Mouse (Mus musculus) inflammation-experienced regulatory T-cells, adult 6 months (primary cell): ENCODE results near the gene Dkk3. TPM values are rescaled to one million over a fixed set of nuclear protein-coding genes. Genes with fewer than 3 reads are reported as not detected.

Source experiments
- ATAC-seq: one replicate; pipeline ENCODE4 v1.8.0; 2017
- polyA plus RNA-seq, 3 experiments: library from polyadenylated mRNA; unstranded; fragments of 100-300 nt; shearing (Covaris generic); gene quantifications; one replicate each; pipeline ENCODE4 v1.2.1; 2017

Gene Dkk3
- polyA plus RNA-seq = 1 to 10 TPM in 1 of 3 experiments, under 1 TPM in 2; 0.10 to 2.1 (median 0.66) TPM

DNA sequence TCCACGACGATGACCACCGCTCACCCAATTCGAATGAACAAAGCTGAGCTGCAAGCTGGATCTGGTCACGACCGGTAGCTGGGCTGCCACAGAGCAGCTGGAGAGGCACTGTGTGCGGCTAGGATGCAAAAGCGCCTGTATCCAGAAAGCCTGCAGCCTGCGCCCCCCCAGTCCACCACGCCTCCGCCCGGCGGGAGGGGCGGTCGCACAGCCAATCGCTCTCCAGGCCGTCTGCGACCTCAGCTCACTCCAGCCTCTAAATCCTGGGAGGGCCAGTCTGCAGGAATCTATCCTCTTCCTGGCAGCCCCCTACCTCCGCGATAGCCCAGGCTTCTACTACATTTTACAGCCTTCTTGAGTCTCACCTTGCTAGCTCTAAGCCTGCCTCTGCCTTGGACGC, at the start of gene Dkk3:
TSS of gene Dkk3 (minus strand) at position 116 of the 400 bp plus-strand sequence.
- ATAC-seq = no peak

DNA sequence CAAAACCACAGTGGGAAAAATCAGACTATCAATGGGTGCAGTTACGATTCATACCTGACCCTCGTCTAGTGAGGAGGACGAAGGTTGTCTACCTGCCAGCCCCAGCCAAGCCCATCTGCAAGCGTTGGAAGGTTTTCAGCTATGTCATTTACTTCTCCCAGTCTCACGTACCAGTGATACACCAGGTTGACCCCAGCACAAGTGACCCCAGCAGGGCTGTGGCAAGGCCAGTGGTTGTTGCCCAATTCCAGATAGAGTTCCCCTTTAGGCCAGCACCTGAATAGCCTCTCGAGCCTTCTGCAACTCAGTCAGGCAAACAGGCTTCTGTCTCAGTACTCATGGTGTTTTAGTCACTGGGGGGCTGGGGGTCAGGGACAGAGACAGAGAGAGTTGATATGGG, 48.9 kb upstream of the Dkk3 start:
- no peak for ATAC-seq

DNA sequence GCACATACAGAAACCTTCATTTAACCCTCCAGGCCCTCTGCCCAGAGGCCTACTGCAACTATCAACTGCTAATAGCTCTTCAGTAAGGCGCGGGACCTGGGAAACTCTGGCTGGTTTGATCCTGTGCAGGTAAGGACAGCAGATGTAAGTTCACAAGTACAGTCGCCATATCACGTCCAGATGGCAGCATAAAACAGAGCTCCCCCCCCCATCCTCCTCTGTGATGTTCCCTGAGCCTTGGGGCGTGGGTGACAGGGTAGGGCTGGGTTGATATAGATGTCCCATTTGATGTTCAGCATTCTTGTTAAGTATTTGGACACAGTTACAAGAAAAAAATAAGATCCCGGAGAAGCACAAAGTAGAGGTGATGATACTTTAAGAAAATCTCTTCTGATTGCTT, 46.7 kb upstream of the Dkk3 start:
- no peak for ATAC-seq

DNA sequence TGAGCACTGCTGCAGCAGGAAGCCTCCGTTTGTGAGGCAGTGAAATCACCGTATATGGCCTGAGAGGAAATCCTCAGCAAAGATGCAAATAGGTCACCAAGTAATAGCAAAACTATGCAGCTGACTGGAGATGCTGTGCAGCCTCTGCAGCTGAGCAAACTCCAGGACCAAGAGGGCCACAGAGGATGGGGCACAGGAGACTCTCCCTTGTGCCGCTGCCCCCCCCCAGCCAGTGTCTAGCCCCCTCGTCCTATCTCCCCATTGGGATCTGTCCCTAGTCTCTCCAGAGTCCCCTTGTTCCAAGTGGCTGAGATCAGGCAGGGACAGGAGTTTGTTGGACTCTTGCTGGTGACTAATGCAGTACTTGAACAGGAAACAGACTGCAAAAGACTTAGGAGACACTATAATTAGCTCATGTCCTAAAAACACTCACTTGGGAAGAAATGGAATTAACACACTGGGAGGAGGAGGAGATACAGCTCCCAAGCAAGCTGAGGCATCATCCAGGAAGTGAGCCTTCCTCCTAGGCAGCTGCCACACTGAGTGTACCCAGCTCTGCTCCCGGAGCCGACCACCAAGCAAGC, 45.6 kb upstream of the Dkk3 start:
- ATAC-seq = peak; percentile 77

DNA sequence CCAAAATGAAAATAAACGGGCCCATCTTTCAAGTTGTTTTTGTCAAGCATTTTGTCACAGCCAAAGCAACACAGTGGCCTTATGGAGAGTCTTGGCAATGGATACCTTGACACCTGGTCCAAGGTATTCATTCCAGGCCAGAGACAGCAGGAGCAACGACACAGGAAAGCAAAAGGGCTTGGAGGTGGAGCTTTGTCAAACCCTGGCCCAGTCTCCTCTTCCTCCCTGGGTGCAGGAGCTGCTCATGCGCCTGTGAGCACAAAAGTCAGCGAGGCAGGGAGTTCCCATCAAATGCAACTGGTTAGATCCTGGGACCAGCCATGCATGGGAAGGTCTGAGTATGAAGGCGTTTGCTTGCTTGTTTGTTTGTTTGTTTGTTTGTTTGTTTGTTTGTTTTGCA, 45.1 kb upstream of the Dkk3 start:
- ATAC-seq = no peak

DNA sequence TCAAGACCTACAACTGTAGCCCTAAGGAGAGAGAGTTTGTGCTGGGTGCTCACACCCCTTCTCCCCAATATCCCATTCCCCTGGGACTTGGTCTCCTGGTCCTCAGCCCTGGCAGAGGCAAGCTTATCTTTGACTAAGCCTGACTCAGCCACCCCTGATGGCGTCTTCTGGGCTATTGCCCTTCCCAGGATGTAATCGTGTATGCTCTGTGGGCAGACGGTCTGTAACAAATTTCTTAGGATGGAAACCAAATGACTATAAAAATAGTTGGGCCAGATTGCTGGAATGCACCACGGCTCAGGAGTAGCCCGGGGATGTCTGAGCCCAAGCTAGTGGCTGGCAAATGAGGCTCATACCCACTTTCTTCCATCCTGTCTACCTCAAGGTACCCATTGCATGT, 44.0 kb upstream of the Dkk3 start:
- ATAC-seq = no peak

DNA sequence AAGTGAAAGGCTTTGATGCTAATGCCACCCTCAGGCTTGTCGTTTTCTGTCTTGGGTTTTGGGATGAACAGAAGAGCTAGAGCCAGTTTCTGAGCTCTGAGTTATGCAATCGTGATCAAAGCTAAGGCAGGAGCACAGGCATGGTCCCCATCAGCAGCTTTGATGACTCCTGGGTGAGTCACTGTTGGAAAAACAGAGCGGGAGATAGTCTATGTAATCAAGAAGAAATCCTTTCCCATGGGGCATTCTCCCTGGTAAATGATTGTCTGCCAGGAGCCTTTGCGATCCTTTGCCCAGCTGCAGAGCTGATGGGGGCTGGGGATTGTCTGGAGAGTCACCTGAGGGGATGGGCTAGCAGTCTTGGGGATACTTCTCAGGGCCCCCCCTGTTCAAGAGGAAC, 43.3 kb upstream of the Dkk3 start:
- ATAC-seq = no peak

DNA sequence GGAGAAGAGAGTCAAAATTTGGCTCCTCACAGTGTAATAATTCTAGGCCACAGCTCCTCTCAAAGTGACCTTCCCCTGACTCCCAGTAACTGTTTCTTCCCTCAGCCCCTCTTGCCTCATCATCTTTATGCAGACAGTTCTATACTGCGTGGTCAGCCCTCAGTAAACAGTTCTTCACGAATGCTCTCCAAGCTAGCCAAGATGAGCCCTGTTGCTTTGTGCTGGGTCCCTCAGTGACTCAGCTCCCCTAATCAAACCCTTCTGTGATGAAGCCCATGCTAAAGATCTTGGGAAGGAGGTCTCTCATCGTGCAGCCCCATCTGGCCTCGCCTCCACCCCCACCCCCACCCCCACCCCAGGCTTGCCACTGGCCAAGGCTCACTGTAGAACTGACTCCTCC, 41.9 kb upstream of the Dkk3 start:
- ATAC-seq = no peak

DNA sequence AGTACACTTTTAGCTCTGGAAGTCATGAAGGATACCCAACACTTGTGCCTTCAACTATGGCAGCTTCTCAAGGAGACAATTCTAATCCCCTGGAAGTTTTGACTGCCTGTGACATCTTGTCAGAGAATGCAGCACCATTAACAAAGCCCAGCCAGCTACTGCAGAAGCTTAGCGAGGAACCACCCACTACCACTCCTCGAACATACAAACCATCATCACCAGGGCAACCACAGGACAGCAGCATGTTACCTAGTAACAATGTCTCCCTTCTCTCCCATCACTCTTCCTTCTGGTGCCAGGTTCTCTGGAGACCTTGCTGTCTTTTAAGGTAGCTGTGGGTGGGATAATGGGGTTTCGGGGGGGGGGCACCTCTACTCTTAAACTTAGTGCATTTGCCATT, 40.5 kb upstream of the Dkk3 start:
- ATAC-seq = no peak

DNA sequence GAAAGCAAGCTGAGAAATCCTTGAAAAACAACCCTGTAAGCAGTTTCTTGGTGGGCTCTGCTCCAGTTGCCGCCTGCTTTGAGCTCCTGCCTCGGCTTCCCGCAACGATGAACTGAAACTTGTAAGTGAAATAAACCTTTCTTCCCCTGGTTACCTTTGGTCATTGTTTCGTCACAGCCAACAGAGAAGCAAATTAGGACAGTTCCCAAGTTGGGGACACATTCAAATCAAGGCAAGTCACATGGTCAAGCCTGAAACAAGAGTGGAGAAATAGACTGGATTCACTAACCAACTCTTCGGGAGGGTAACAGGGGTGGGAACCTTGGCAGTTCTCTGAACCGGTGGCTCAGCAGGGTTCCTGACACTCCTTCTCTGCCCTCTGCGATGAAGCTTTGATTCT, 38.6 kb upstream of the Dkk3 start:
- ATAC-seq = no peak

DNA sequence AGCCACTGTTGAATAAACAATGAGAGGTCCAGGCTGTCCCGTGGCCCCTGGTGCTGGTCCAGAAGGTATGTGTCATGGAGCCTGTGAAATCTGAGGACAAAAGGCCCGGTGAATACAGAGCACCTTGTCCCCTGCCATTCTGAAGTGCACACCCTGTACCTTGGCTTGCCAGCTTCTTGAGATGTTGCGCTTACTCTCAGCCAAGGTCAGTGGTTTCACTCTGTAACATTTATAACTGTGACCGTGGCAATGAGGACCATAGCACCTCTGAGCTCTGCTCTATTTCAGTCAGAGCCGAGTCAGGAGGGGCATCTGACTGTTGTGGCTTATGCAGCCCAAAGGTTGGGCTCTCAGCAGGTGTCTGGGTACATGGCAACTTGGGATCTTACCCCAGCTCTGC, 35.4 kb upstream of the Dkk3 start:
- ATAC-seq = no peak

DNA sequence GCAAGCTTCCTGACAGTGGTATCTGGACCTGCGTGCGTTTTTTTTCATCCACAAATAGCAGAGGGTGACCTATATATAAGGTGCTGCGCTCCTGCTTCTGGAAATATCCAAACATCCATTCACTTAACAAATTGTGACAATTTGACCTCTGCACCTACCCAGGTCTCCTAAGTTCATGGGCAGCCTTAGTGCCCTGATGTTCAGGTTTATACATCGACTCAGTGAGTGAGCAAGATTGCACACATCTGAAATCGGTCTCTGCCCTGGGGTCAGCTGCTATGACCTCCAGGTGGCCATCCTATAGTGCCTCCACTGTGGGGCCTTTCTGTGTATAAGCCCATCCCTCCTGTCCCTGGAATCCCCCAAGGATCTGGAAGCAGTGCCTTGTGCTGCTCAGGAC, 33.9 kb upstream of the Dkk3 start:
- ATAC-seq = no peak

DNA sequence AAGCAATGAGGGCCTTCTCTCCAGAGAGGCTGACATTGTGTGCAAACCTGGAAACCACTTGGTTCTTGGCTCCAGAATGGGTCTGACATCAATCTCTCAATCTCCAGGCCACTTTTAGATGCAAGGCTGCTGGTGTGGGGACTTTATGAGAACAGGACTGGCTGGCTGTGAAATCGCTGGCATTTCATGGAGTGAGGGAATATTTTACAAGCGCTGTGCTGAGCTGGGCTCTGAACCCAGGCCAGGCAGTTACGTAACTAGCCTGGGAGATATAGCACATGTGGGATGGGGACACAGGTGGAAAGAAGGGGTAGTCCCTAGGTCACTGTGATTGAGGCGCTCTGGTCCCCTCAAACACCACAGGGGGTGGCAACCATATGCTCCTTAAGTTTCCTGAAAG, 33.4 kb upstream of the Dkk3 start:
- no peak for ATAC-seq

DNA sequence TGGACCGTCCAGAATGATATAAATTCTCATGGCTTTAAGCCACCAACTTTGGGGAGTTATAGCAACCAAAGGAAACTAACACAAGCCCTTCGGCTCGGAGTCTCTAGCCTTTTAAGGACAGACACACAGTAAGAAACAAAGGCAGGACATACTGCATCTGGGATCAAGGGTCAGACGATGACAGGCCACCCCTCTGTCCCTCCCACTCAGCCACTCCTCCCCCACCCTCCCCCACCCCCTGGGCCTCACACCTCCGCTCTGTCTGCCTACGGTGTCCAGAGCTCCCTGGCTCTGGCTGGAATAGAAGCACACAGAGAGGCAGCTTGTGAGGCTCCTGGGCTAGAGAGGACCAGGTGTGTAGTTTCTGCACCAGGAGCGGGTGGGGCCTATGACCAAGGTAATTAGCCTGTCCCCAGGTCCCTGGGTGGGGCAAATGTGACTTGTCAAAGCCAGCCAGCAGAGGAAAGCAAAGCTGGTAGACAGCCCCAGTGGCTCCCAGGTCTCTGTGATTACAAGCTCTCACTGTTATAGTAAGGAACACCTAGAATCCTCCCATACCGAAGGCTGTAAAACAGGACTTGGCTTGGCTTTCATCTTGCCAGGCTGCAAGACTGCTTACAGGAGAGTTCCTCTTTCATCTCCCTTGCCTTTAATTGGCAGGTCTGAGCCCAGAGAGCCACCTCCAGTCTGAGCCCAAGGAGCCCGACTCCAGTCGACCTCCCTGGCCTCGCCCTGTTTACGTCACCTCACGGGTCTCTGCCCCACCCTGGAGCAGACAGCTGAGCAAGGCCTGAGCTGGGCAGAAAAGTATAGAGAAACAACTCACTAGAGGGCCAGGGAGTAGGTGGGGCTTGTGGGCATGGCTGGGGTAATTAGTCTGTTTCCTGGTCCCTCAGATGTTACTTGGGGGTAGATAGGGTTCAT, 28.9 kb upstream of the Dkk3 start:
- ATAC-seq = no peak

DNA sequence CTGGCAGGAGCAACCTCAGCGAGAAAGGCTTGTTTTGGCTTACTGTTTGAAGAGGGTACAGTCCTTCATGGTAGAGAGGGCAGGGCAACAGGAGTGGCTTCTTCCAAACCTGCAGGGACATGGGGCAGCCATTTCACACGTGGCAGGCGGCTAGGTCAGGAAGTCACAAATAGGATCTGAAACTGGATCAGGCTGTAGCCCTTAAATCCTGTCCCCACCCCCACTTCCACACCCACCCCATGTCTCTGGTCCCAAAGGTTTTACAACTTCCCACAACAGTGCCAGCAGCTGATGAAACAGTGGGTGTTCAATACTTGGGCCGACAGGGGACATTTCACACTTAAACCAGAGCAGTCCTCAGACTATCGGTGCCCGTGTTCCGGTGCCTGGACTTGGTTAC, 28.0 kb upstream of the Dkk3 start:
- no peak for ATAC-seq

DNA sequence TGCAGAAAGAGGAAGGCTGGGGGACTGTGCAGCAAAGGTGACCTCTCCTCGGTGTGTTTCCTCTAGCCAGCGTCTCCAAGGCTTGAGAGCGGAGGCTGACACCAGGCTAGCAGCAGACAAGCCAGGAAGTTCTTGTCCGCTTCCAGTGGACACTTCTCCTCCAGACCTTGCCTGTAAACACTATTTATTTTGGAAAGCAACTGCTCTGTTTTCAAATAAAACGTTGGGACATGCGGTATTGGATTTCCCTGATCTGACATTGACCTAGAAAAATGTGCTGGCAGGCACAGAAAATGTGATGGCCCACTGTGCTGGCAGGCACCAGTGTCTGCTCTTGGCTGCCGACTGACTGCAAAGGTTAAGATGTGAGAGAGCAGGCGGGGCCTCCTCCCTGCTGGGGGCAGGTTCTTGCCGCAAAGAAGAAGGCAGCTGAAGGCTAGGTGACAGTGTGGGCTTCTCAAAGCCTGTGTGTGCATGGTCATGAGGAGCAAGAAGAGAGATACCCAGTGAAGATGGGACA, 26.4 kb upstream of the Dkk3 start:
- ATAC-seq = no peak

DNA sequence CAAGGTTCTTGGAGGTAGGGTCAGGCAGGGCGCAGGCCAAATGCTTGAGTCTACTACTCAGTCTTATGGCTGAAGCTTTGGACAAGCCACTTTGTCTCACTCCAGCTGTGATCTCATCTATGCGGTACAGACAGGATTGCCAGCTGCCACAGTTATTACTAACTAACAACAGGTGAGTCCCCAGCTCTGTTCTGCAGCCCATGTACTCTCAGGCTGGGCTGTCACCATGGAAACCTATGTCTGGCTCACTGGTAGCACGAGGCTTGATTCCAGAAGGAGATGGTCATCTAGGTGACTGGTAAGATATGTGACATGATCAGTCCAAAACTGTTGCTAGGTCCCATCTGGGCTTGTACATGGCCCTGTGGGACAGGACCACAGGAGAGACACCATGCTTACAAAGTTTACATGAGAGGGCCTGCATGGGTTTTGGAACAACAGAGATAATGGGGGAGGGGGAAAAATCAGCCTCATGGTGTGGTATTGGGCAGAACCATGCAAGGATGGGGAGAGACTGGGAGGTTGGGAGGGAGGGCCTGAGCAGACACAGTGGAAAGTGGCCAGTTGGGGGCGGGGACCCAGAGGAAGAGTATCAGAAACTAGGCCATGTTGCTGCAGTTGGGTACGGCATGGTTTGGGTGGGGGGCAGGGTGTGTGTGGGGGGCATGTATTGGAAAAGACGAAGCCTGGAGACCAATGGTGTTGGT, 25.8 kb upstream of the Dkk3 start:
- no peak for ATAC-seq

DNA sequence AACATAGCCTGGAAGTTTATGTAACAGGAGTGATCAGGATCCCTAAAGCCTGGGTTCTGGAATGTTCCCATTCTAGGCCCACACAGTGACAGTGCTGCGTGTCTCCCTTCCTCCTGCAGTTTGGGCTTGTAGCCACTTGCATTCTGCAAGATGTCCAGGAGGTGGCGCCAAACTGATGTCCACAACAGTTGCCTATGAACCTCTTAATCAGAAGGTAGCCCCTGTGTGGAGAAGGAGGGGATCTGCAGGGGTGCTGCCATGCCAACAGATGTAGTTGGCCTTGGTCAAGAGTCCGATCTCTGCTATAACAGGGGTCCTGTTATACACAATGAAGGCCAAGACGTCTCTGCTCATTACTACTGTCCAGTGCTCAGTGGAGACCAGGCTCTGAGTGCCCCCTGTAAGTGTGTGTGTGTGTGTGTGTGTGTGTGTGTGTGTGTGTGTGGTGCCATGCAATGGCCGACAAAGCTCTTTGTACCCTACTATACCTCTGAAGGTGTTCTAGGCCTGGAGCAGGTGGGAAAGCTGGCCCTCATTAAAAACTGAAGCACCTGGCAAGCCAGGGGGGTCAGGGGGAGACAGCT, 24.5 kb upstream of the Dkk3 start:
- ATAC-seq = peak; percentile 59

DNA sequence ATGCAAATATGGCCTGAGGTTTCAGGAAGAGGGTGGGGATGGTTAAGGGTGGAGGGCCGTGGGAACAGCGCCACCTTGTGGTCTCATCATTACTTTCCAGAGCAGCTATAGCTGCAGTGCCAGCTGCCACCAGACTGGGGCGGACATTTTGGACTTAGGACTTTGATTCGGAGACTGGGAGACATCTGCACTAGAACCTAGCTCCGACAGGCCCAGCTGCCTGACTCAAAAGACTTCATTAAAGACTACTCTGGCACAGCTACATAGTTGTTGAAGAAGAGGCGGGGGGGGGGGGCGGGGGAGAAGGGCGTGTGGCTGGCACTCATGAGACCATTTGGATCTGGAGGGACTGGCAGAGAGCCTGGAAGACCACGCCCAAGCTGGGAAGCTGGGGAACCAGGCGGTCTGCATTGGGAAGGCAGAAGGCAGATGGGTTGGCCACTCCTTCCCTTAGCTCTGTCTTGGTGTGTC, 21.4 kb upstream of the Dkk3 start:
- ATAC-seq = peak; percentile 85

DNA sequence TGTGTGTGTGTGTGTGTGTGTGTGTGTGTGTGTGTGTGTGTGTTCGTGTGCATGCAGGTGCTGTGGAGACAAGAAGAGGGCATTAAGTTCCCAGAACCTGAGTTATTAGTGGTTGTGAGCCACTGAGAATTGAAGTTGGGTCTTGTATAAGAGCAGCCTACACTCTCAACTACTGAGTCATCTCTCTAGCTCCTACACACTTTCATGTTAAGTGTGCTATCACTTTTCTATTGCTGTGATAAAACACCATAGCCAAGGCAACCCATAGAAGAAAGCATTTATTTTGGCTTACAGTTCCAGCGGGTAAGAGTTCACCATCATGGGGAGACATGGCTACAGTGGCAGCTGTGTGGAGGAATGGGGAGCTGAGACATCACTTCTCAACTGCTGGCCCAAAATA, 17.8 kb upstream of the Dkk3 start:
- ATAC-seq = no peak

DNA sequence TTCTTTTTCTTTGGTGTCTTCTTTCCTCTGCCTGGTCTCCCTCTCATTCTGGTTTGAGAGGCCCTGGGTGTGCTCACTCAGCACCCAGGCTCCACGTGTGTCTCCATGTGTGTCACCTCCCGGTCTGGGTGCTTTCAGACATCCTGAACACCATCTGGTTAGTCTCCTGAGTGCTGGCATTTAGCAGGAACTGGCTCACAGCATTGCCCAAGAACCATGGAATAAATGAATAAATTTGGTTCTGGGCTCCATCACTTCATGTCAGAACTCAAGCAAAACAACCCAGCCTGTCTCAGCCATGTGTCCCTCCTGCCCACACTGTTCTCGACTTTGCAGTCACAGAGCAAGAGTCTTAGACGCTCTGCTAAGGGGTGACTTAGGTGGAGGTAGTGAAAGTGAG, 13.8 kb upstream of the Dkk3 start:
- no peak for ATAC-seq

DNA sequence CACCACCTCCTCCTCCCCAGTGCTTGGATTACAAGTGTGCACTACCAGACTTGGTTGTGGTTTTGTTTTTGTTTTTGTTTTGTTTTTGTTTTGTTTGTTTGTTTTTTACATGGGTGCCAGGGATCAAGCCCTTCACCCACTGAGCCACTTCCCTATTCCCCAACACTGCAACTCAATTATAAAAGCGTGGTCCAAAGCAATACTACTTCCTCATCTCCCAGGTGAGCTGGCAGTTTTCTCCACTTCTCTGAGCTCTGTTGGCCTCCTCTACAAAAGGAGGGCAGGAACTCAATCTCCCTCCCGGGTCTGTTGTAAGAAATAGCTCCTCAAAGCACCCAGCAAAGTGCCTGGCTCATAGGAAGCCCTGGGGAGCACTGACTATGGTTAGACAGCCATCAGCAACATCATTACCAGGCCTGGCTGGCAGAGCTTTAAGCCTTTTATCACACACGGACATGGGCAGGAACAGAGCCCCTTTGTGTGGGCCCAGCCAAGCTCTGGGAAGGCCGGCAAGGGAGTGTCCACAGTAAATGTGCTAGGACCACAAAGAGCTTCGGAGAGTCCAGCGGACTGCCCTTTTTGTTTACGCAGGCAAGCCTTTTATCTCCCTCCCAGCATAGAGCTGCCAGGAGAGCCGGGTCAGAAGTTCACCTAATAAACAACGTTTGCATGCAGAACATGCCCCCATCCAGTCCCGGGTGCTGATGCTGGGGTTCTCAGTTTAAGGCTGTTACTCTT, 11.3 kb upstream of the Dkk3 start:
- no peak for ATAC-seq
